Mouse (Mus musculus) testis, adult 2 months (tissue): ENCODE results near the gene Naa11. TPM values are rescaled to one million over a fixed set of nuclear protein-coding genes. Genes with fewer than 3 reads are reported as not detected.

ENCODE experiments used
- H3K27ac ChIP-seq: fragments of 200-500 bp; 2 replicates; pipeline ENCODE4 v1.5.1; 2012; ENCODE audit warnings: low read depth, low read length; ENCODE audit not compliant: control insufficient read depth, insufficient read depth
- H3K27me3 ChIP-seq: fragments of 200-500 bp; 2 replicates; pipeline ENCODE4 v1.6.1; 2012; ENCODE audit warnings: mild to moderate bottlenecking, low read length, moderate library complexity; ENCODE audit not compliant: control insufficient read depth, insufficient read depth
- H3K36me3 ChIP-seq: fragments of 200-500 bp; 2 replicates; pipeline ENCODE4 v1.6.1; 2012; ENCODE audit warnings: mild to moderate bottlenecking, low read length; ENCODE audit not compliant: control insufficient read depth, insufficient read depth
- H3K4me1 ChIP-seq: fragments of 200-500 bp; 2 replicates; pipeline ENCODE4 v1.6.1; 2012; ENCODE audit warnings: low read length; ENCODE audit not compliant: control insufficient read depth, insufficient read depth
- H3K4me3 ChIP-seq: fragments of 200-500 bp; 2 replicates; pipeline ENCODE4 v1.5.1; 2012; ENCODE audit warnings: low read depth, mild to moderate bottlenecking, low read length, moderate library complexity, mixed read lengths; ENCODE audit not compliant: control insufficient read depth
- CTCF ChIP-seq: fragments of 200-500 bp; IDR thresholded peaks from 2 replicates; pipeline ENCODE4 v1.5.1; 2012; ENCODE audit warnings: low read depth, mild to moderate bottlenecking, inconsistent platforms, low read length, moderate library complexity; ENCODE audit not compliant: control insufficient read depth, insufficient read depth, insufficient replicate concordance
- POLR2A ChIP-seq: fragments of 200-500 bp; IDR thresholded peaks from 2 replicates; pipeline ENCODE4 v1.6.1; 2012; ENCODE audit warnings: low read depth, mild to moderate bottlenecking, inconsistent platforms, low read length, moderate library complexity; ENCODE audit not compliant: control insufficient read depth
- polyA plus RNA-seq: library from polyadenylated mRNA; depleted of rRNA; stranded (reverse); fragments of >200 nt; gene quantifications from 2 replicates; pipeline ENCODE4 v1.2.3, GENCODE M21; 2012; rRNA removed

Naa11 gene
- polyA plus RNA-seq, 1 experiment: 9.7 TPM

- TF ChIP-seq CTCF (no peak), POLR2A (no peak)
- H3K27ac ChIP-seq: no peak overlapping the region
- H3K4me3 ChIP-seq: no peak overlapping the region
- no peaks in the 10 kb centered on the region for H3K36me3 ChIP-seq
- H3K4me1 ChIP-seq: no peaks in the 10 kb centered on the region
- H3K27me3 ChIP-seq: no peaks in the 10 kb centered on the region
Observed at GRCm38 (mm10) chr5:97345129-97345528, 47.0 kb downstream of the Naa11 start.

DNA sequence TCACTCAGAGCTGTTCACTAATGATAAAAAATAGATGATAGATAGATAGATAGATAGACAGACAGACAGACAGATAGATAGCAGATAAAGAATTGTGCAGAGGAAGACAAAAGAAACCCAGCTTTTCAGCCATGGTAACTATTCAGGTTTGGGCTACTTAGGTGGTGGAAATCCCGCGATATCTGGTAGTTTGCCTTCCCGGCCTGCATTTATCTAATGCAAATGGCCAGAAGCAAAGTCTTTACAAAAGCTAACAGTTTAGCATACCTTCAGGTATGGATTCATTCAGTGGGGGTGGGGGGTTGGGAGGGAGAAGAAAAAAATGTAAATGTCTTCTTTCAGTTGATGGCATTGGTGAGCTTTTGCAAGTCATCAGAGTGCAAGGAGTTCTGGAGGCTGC is 48.0 kb downstream of the Naa11 start:
- Histone ChIP-seq H3K4me1 (no peaks in the 10 kb centered on the region), H3K27me3 (no peaks in the 10 kb centered on the region), H3K36me3 (no peaks in the 10 kb centered on the region), H3K4me3 (no peak overlapping the region), H3K27ac (no peak overlapping the region)
- TF ChIP-seq POLR2A (no peak), CTCF (no peak)

GRCm38 (mm10) chr5:97334794-97335193 is 57.4 kb downstream of the Naa11 start:
- Histone ChIP-seq H3K27ac (no peak overlapping the region), H3K27me3 (no peaks in the 10 kb centered on the region), H3K4me1 (no peaks in the 10 kb centered on the region), H3K4me3 (no peak overlapping the region), H3K36me3 (no peaks in the 10 kb centered on the region)
- TF ChIP-seq CTCF: no peak
- no peak for TF ChIP-seq POLR2A

Other genes with a start within 250 kb of the Naa11 start
- 223 and 256 TPM in 2 replicates for gene Gk2, start 64.6 kb upstream of the Naa11 start, polyA plus RNA-seq